Mouse (Mus musculus): ENCODE data around the gene Wnt10b. TPM values are rescaled to one million over a fixed set of nuclear protein-coding genes. Genes with fewer than 3 reads are reported as not detected.
"Not testable (repeated sequence)": the region's sequence is repeated elsewhere in the genome, so short reads cannot be mapped to it uniquely, and the experiment has no call there.

Gene Wnt10b
- total RNA-seq, 1 experiment from 2014 or later, result 0.58 TPM

- no peak for ATAC-seq (ENCODE audit: extremely low read depth, insufficient number of reproducible peaks, low FRiP score, poor library complexity, severe bottlenecking)
Observed at GRCm38 (mm10) chr15:98777005-98777616, 839 bp downstream of the Wnt10b start.

- ATAC-seq (ENCODE audit: extremely low read depth, insufficient number of reproducible peaks, low FRiP score, poor library complexity, severe bottlenecking), result no peak
Observed at GRCm38 (mm10) chr15:98776280-98777004, 1.5 kb downstream of the Wnt10b start.

DNA sequence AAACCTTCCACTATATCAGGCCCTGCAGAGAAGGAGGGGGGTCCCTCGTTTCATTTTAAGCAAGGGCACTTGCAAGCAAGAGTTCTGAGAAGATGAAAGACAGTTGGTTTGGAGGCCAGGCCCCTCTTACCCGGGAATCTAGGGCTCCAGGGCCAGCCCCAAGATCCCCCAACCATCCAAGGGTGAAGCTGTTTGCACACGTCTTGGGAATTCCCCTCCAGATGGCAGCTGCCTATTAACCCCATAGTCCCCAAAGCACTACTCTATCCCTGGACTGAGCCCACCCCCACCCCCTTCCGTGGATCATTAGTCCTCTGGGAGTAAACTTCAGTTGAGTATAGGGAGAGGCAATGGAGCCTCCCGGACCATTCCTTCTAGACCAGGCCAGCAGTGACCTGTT is 2.4 kb downstream of the Wnt10b start:
- ATAC-seq (ENCODE audit: extremely low read depth, insufficient number of reproducible peaks, low FRiP score, poor library complexity, severe bottlenecking), result no peak

- ATAC-seq (ENCODE audit: extremely low read depth, insufficient number of reproducible peaks, low FRiP score, poor library complexity, severe bottlenecking), result no peak
Observed at GRCm38 (mm10) chr15:98774096-98774495, 3.9 kb downstream of the Wnt10b start.

DNA sequence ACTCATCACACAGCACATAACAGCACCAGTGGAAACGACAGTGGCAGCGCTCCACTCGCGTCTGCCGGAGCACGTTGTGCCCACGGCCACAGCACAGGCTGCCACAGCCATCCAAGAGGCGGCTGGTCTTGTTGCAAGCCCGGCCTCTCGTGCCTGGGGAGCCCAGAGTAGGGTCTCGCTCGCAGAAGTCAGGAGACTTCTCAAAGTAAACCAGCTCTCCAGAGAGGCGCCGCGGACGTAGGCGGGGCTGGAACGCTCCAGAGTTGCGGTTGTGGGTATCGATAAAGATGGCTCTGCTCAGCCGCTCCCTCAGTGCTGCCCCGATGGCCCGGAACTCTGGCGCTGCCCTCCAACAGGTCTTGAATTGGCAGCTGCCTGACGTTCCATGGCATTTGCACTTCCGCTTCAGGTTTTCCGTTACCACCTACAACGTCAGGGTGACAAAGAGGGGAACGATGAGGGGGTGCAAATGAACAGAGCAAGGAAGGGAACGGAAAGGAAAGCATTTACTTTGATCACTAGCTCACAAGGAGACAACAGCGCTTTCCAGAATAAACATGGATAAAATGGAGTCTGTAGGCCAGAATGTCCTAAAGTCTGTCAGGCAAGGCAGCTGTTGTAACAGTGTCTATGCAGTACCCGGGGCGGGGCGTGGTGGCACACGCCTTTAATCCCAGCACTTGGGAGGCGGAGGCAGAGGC is 5.3 kb downstream of the Wnt10b start:
- ATAC-seq (ENCODE audit: extremely low read depth, insufficient number of reproducible peaks, low FRiP score, poor library complexity, severe bottlenecking), result peak; percentile 40

DNA sequence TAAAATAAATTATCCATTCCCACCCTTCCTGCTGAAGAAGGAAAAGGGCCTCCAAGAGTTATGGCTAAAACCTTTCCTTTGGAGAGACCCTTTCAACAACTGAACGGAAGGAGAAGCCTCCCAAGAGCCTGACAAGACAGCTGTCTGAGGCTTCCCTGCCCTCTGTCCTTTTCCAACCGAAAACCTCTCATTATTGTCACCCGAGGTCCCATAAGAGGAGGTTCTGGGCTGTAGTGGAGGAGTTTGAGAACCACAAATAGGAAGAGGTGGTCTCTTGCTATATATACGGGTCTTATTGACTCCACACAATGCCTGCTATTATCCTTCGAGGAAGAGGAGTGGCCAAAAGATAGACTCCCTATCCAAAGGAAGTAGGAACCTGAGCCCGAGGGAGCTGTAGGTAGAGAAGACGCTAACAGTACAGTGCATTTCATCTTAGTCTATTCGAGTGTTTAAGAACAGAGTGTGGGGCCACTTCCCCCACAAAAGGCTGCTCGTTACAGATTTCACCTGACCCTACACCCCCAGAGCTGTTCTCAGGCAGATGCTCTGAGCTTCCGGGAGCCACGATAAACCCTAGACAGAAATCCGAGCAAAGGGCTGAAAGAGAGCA is 6.0 kb downstream of the Wnt10b start:
- no peak for ATAC-seq (ENCODE audit: extremely low read depth, insufficient number of reproducible peaks, low FRiP score, poor library complexity, severe bottlenecking)

- ATAC-seq (ENCODE audit: extremely low read depth, insufficient number of reproducible peaks, low FRiP score, poor library complexity, severe bottlenecking), result no peak
Observed at GRCm38 (mm10) chr15:98768259-98768658, 9.7 kb downstream of the Wnt10b start.

- ATAC-seq (ENCODE audit: extremely low read depth, insufficient number of reproducible peaks, low FRiP score, poor library complexity, severe bottlenecking), result no peak
Observed at GRCm38 (mm10) chr15:98765929-98766328, 12.0 kb downstream of the Wnt10b start.

DNA sequence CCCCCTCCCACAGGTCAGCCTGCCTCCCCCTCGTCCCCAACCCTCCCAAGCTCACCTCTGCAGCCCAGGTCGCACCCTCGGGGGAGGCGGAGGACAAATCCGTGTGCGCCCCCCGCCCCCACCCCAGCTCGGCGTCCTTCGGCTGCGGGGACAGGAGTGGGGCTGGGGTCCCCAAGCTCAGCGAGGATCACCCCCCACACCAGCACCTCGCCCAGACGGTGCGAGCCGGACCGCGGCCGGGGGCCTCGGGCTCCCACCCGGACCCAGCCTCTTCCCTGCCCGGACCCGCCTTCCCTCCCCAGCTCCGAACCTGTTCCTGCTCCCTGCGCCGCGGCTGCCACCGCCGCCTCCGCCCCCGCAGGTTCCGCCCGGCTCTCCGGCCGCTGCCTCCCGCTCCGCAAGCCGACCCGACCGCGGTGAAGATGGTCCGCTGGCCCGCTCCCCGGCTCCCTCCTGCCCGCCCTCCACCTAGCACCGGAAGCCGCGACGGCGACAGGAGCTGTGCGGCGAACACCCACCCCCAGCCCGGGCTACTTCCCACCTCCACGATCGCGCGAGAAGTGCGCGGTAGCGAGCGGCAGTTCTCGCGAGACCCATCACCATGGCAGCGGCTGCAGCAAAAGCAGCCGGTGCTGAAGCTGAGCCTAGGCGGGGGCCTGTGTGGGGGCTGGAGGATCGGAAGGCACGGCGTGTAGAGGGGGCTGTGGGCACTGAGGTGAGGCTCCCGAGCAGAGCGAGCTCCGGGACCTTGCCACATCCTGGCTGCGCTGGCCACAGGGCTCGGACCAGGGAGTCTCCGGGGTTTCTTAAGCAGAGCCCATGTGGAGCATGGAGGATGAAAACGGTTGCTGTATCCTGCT is 15.1 kb downstream of the Wnt10b start, which contains the start of gene Arf3:
Arf3 (minus strand) TSS at position 545 of the 860 bp plus-strand sequence.
- ATAC-seq (ENCODE audit: extremely low read depth, insufficient number of reproducible peaks, low FRiP score, poor library complexity, severe bottlenecking), result peak; percentile 93

DNA sequence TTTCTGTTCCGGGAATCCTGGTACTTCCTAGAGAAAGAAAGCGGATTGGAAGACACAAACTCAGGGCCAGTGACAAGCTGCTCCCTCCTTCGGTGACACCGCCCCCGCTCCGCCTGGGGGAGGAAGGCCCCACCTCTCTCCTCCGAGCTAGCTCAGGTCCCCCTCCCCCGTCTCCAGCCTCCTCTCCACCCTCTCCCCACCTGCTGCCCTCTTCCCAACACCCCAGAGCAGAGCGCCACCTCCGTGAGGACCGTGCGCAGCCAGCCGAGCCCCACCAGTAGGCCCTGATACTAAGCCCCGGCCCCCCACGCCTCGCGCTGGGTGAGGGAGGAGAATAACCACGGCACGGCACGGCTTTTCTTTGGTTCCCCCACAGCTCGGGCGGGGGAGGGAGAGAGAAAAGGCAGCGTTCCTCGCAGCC is 15.7 kb downstream of the Wnt10b start:
- peak; percentile 8; the same call in 1 of the 2 replicates for ATAC-seq (ENCODE audit: extremely low read depth, insufficient number of reproducible peaks, low FRiP score, poor library complexity, severe bottlenecking)

DNA sequence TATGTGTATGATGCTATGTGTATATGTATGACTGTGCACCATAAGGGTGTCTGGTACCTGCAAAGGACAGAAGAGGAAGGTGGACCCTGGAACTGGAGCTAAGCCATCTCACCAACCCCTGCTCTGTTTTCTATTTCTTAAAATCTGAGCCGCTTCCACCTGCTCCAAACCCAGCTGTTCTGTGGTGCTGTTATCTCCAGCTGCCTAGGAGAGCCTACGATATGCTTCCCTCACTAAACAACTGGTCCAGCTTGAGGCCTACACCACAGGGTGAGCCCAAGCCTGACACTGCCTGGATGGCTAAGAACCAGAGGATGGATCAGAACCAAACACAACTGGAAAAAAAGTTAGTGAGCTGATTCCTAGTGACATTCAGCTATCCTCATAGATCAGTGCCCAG is 23.8 kb downstream of the Wnt10b start:
- no peak for ATAC-seq (ENCODE audit: extremely low read depth, insufficient number of reproducible peaks, low FRiP score, poor library complexity, severe bottlenecking)

DNA sequence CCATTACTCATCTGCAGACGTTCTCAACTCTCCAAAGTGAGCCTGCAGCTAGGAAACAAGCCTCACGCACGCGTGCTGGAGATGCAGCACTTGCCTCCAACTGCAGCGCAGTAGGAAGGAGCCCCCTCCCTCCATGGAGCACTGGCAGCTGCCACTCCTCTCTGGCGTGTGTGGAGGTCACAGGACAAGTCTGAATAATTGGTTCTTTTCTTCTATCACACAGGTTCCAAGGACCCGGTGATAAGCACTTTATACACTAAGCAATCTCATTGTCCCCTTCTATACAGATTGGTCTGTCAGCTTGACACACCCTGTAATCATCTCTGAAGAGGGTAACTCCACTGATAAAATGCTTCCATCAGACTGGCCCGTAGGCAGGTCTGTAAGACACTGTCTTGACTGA is 24.9 kb downstream of the Wnt10b start:
- no peak for ATAC-seq (ENCODE audit: extremely low read depth, insufficient number of reproducible peaks, low FRiP score, poor library complexity, severe bottlenecking)

DNA sequence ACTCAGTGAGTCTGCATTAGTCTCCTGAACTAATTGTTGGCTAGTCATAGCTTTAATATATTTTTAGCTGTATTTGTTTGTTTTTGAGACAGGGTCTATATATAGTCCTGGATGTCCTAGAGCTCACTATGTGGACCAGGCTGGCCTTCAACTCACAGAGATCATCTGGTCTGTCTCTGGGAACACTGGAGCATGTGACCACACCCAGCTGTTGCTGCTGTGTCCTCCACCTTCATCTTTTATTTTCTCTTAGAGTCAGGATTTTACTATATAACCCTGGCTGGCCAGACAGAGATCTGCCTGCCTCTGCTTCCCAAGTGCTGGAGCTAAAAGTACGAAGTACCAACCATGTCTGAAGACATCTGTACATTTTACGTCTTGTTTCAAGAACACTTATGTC is 28.9 kb downstream of the Wnt10b start:
- no peak for ATAC-seq (ENCODE audit: extremely low read depth, insufficient number of reproducible peaks, low FRiP score, poor library complexity, severe bottlenecking)

GRCm38 (mm10) chr15:98747296-98747695 is 30.7 kb downstream of the Wnt10b start:
- no peak for ATAC-seq (ENCODE audit: extremely low read depth, insufficient number of reproducible peaks, low FRiP score, poor library complexity, severe bottlenecking)

DNA sequence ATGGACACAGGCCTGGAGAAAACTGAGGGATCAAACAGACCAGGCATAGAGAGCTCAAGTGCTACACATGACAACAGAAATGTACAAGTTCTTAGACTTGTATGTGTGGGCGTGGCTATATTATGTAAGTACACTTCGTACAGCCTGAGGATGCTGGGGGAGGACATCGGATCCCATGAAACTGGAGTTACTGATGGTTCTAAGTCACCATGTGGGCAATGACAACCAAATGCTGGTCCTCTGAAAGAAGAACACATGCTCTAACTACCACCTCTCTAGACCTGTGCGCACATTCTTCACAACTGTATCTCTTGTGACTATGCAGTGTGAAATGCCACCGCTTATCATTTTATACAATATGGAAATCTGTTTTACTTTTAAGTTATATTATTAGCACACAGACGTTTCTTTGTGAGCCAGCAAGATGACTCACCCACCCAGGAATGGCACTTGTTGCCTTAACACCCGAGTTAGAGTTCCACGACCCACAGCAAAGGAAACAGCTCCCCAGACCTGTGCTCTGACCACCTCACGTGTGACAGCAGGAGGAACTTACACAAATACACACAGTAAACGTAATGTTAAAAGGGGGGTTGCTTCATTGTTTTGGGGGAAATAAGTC is 31.5 kb downstream of the Wnt10b start:
- no peak for ATAC-seq (ENCODE audit: extremely low read depth, insufficient number of reproducible peaks, low FRiP score, poor library complexity, severe bottlenecking)

DNA sequence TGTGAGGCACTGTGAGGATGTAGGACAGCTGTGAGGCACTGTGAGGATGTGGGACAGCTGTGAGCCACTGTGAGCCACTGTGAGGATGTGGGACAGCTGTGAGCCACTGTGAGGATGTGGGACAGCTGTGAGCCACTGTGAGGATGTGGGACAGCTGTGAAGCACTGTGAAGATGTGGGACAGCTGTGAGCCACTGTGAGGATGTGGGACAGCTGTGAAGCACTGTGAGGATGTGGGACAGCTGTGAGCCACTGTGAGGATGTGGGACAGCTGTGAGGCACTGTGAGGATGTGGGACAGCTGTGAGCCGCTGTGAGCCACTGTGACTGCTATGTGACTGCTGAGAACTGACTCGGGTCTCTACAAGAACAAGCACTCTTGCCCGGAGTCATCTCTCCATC is 34.1 kb downstream of the Wnt10b start:
- not testable (repeated sequence) for ATAC-seq (ENCODE audit: extremely low read depth, insufficient number of reproducible peaks, low FRiP score, poor library complexity, severe bottlenecking)

DNA sequence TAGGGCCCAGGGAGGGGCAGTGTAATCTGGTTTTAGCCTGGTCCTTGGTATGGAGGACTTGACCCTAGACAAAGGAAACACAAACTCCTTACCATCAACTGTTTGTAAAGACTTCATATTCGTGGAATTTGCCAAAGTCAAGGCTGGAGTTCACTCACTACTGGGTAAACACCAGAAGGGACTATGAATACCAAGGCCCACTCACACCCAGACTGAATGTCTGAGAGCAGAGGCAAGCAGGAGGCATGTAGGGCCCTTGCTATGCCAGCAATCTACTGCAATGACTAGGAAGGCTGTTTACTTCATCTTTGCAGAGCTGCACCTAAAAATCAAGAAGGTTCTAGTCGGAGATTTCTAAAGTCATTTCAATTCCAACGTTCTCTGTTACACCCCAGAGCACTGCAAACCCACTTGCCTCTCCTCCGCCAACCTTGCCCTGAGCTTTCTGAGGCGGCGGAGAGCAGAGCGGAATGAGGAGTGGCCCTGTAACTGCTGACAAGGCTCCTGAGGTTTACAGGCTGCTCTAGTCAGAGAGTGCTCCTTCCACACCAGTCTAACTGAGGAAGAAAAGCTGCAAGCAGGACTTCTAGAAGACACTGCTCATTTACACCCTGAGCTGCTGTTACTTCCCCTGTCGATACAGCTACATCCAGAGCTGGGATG is 35.1 kb downstream of the Wnt10b start:
- no peak for ATAC-seq (ENCODE audit: extremely low read depth, insufficient number of reproducible peaks, low FRiP score, poor library complexity, severe bottlenecking)

DNA sequence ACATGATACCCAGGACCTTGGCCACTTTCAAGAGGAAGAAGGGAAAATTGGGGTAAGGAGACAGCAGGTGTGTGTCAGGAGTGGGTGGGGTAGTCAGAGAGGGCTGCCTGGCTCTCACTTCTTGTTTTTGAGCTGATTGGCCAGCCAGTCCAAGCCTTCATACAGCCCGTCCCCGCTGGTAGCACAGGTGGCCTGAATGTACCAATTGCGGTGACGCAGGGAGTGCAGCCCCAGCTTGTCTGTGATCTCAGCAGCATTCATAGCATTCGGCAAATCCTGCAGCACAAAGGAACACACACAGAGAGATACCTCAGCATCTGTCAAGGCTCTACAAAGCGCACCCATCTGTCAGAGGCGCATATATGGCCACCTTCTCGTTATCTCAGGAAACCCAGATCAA is 37.7 kb downstream of the Wnt10b start:
- ATAC-seq (ENCODE audit: extremely low read depth, insufficient number of reproducible peaks, low FRiP score, poor library complexity, severe bottlenecking), result no peak

Measured in neutrophil, adult 5-6 weeks (primary cell).